Mouse (Mus musculus) induced T-regulatory cell, adult 2 months (primary cell): ENCODE results near the gene Il18bp.
"Not testable (repeated sequence)": the region's sequence is repeated elsewhere in the genome, so short reads cannot be mapped to it uniquely, and the experiment has no call there.

Source experiments
- DNase-seq: peaks from one replicate; pipeline ENCODE4 v3.0.0-alpha.2; 2012; ENCODE audit warnings: low read depth

Il18bp gene

DNA sequence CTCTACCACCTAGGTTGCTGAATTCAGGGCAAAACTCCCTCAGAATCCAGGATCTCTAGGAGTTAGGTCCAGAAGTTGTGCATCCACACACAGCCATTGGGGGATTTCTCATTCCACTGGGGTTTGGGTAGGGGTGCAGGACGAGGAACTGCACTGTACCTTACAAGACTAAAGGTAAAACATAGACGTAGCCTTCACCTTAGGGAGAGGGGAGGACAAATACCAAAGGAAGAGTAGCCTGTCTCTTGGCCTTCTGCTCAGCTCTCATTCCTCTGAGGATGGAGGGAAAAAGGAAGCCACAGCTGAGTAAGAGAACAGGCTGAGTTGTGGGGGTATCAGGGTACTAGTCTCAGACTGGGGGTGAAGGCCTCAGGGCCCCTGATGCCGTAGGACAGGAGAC is at the start of gene Il18bp:
Gene Il18bp, minus strand, starts transcription at position 101 of the 400 bp plus-strand sequence.
- DNase-seq = no peak

DNA sequence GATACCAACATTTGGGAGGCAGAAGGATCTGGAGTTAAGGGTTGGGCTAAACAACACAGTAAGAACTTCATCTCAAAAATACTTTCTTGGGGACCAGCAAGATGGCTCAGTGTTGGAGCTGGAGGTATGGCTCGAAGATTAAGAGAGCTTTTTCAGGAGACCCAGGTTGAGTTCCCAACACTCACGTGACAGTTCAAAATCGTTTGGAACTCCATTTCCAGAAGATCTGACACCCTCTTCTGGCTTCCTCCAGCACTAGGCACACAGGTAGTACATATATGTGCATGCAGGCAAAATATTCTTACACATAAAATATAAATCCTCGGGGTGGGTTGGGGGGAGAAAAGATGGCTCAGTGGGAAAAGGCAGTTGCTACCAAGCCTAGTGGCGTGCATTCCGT is 47.9 kb upstream of the Il18bp start:
- DNase-seq = peak; percentile 20

- peak; percentile 96 for DNase-seq
These were observed 46.8 kb upstream of the Il18bp start, which contains the start of the genes Rnf121, Xndc1 and Xntrpc for GRCm38 (mm10) chr7:102065046-102065891. Gene Rnf121 (minus strand): TSS chr7:102065469. Gene Xndc1 (plus strand): TSS chr7:102065511. Gene Xntrpc (plus strand): TSS chr7:102065713.

- no peak for DNase-seq
These were observed 46.2 kb upstream of the Il18bp start for GRCm38 (mm10) chr7:102064655-102065045.

DNA sequence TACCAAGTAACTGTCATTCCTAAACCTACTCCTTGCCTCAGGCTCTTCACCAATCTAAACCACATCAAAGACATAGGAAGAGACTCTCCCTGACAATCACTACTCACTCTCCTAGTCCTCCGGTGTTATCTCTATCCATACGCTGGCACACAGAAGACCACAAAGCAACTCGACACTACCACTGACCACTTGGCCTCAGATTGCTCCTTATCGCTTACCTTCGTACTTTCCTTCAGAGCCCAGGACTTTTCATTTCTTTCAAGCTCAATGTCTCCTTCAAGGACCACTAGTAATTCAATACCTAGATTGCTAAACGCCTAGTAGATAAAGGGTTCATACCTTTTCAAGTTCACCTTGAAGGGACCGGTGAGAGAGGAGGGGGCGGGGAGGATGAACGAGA is 45.4 kb upstream of the Il18bp start:
- peak; percentile 51 for DNase-seq

DNA sequence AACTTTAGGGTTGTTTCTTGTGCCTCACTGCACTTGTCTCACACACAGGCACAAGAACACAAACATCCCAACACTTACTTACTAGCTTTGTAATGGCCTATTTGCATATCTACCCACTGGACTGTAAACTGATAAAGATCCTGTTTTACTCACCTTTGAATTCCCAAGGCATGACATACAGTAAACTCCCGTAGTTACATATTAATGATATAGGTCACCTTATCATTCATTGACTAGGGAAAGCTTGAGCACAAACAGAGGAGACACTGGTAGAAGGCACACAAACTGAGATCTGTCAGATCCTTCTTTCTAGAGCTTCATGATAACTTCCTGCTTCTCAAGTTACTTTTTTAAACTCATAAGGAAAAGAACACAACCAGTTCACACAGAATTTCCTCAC is 43.7 kb upstream of the Il18bp start:
- no peak for DNase-seq

GRCm38 (mm10) chr7:102061353-102061752 is 42.9 kb upstream of the Il18bp start:
- no peak for DNase-seq

DNA sequence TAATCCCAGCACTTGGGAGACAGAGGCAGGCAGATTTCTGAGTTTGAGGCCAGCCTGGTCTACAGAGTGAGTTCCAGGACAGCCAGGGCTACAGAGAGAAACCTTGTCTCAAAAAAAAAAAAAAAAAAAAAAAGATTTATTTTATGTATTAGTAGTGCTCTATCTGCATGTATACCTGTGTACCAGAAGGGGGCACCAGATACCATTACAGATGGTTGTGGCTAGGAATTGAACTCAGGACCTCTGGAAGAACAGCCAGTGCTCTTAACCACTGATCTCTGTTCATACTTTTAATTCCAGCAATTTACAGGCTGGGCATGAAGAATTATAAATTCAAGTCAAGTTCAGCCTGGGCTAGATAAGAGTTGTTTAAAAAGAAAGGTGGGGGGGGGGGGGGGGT is 30.0 kb upstream of the Il18bp start:
- peak; percentile 67 for DNase-seq

DNA sequence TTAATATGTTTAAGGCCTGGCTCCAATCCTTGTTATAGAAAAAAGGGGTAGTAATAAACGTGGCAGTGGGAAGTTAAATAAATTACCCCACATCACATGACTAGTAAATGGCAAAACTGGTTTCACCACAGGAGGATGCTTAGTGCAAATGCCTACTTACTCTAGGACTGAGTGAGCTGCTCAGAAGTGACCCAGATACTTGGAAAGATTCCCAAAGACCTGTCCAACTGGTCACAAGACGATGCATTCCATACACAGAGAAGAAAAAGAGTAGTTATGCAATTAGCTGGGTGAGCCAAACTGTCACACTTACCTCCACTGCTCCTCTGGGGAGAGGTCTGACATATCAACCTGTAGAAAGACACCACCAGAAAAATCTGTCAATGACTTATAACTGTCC is 23.8 kb upstream of the Il18bp start:
- DNase-seq = no peak

- DNase-seq = no peak
These were observed 18.8 kb upstream of the Il18bp start for GRCm38 (mm10) chr7:102037318-102037717.

GRCm38 (mm10) chr7:102035534-102035933 is 17.0 kb upstream of the Il18bp start:
- DNase-seq = no peak

DNA sequence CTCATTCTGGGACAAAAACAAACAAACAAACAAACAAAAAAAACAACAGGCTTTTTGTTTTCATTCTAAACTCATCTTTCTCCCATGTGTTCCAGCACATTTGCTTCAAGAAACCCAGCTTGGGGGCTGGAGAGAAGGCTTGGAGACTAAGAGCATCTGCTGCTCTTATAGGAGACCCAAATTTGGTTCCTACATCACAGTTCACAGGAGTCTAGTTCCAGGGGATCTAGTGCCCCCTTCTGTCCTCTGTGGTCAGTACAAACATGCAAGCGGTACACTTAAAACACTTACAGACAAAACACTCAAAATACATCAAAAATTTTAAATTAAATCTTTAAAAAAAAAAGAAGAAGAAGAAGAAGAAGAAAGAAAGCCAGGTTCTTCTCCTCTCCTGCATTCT is 16.4 kb upstream of the Il18bp start:
- peak; percentile 29 for DNase-seq

GRCm38 (mm10) chr7:102025187-102026119 is 7.0 kb upstream of the Il18bp start:
- no peak for DNase-seq

- no peak for DNase-seq
These were observed 5.3 kb upstream of the Il18bp start for GRCm38 (mm10) chr7:102023821-102024220.

GRCm38 (mm10) chr7:102020934-102021333 is 2.4 kb upstream of the Il18bp start:
- not testable (repeated sequence) for DNase-seq

- no peak for DNase-seq
These were observed 872 bp upstream of the Il18bp start for GRCm38 (mm10) chr7:102019362-102019761.

DNA sequence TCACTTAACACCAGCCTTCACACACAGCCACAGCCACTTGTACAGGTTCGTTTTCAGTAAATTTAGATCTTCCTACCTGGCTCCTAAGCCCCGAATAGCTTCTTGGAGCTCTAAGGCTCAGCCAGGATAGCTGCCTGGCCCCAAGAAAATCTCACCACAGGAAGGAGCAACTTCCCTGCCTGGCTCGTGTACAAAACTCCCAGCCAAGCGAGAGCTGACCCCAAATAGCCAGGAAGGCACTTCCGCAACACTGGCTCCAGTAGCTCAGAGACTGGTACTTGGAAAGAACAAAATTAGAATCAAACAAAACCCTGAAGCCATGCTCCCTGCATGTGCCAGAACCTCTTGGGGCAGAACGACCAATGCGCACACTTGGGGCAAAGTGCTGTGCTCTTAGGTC is 456 bp downstream of the Il18bp start:
- no peak for DNase-seq

GRCm38 (mm10) chr7:102017452-102017851 is 1.0 kb downstream of the Il18bp start:
- peak; percentile 53 for DNase-seq

DNA sequence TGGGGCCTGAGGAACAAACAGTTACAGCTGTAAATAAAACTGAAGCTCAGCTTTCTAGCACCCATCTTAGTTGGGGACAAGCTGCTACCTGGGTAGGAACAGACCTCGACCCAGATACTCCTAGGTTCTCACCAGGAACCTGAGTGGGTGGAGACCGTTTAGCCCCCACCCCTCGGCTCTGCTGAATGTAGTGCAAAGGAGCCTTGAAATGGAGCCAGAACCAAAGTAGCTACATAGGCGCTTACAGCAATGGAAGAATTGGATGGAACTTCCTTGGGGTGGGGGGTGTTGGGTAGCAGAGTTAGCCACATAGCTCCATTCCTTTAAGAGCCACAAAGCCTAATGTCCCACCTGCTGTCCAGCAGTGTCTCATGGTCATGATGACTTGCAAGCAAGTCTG is 1.6 kb downstream of the Il18bp start:
- DNase-seq = no peak

- DNase-seq = no peak
These were observed 3.5 kb downstream of the Il18bp start for GRCm38 (mm10) chr7:102014995-102015394.

DNA sequence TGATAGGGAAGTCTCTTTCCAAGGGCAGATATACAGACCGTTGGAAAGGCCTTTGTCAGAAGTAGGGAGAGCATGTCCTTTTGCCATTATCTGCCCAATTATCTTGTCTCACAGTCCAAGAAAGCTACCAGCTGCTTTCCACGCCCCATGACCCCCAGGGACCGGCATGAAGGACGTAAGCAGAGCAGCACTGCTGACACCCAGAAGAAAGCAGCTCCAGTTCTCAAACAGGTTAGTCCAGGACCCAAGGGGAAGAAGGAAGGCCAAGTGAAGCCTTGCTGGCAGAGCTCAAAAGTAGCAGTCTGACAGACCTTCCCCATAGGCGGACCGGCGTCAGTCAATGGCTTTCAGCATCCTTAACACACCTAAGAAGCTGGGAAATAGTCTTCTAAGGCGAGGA is 5.1 kb downstream of the Il18bp start:
- no peak for DNase-seq

DNA sequence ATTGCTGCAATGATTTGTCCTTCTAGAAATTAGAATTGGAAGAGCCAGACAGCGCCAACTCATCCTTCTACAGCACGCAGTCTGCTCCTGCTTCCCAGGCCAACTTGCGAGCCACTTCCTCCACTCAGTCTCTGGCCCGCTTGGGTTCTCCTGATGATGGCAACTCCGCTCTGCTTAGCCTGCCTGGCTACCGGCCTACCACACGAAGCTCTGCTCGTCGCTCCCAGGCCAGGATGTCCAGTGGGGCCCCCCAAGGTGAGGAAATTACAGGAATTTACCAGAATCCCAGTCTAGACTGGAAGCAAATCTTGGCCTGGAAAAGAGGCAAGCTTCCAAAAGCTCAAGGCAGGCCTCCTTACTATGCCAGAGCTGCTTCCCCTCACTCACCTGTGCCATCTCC is 6.6 kb downstream of the Il18bp start:
- no peak for DNase-seq

- DNase-seq = no peak
These were observed 12.0 kb downstream of the Il18bp start for GRCm38 (mm10) chr7:102006520-102006919.
